Mouse (Mus musculus) G1E (cell line): ENCODE measurements around the gene Slc26a11. TPM values are rescaled to one million over a fixed set of nuclear protein-coding genes. Genes with fewer than 3 reads are reported as not detected.

Experiments used
- ATAC-seq: 2 replicates; pipeline ENCODE4 v1.8.0; 2016; ENCODE audit warnings: mild to moderate bottlenecking; ENCODE audit not compliant: insufficient number of reproducible peaks, poor library complexity, low FRiP score, severe bottlenecking; ENCODE audit errors: extremely low read depth
- DNase-seq: peaks from one replicate; pipeline ENCODE4 v3.0.0; 2012; ENCODE audit warnings: low spot score
- H3K27me3 ChIP-seq: 2 replicates; pipeline ENCODE4 v1.6.1; 2012; ENCODE audit warnings: mild to moderate bottlenecking, low read length, inconsistent platforms; ENCODE audit not compliant: insufficient read depth
- H3K36me3 ChIP-seq: replicated peaks from 2 replicates; pipeline ENCODE3; 2012; ENCODE audit warnings: mild to moderate bottlenecking, inconsistent platforms
- H3K4me1 ChIP-seq: 2 replicates; pipeline ENCODE4 v1.6.1; 2012; ENCODE audit warnings: low read depth, low read length, inconsistent platforms, mixed read lengths; ENCODE audit not compliant: insufficient read depth
- H3K4me3 ChIP-seq: 2 replicates; pipeline ENCODE4 v1.5.1; 2012; ENCODE audit warnings: low read depth, mild to moderate bottlenecking, inconsistent platforms, low read length, moderate library complexity, mixed read lengths
- H3K9me3 ChIP-seq: replicated peaks from 2 replicates; pipeline ENCODE4 v1.6.1; 2012; ENCODE audit warnings: inconsistent platforms
- CTCF ChIP-seq: IDR thresholded peaks from 2 replicates; pipeline ENCODE4 v1.5.1; 2012; ENCODE audit warnings: low read depth, low read length, inconsistent platforms, mixed read lengths
- GATA1 ChIP-seq: IDR thresholded peaks from 2 replicates; pipeline ENCODE4 v1.6.1; 2012; ENCODE audit warnings: borderline replicate concordance, low read length, inconsistent platforms, mixed read lengths
- GATA2 ChIP-seq: IDR thresholded peaks from 2 replicates; pipeline ENCODE4 v1.6.1; 2012; ENCODE audit warnings: low read depth, low read length, inconsistent platforms, borderline replicate concordance
- POLR2AphosphoS5 ChIP-seq: IDR thresholded peaks from 2 replicates; pipeline ENCODE4 v1.6.1; 2012; ENCODE audit warnings: low read depth, low read length, inconsistent platforms; ENCODE audit not compliant: insufficient replicate concordance
- TAL1 ChIP-seq: conservative IDR thresholded peaks from 2 replicates; pipeline ENCODE4 v1.6.1; 2012; ENCODE audit warnings: low read depth, low read length, inconsistent platforms, mixed read lengths
- polyA plus RNA-seq: library from polyadenylated mRNA; stranded (reverse); fragments of >175 nt; gene quantifications from 2 replicates; pipeline ENCODE4 v1.2.3, GENCODE M21; 2012
- total RNA-seq, 2 experiments: library from RNA; stranded (forward) in 1 of 2; stranded (reverse) in 1 of 2; fragments of 200-1000 nt in 1 of 2; fragments of >200 nt in 1 of 2; fragmentation: Nextera tagmentation in 1 of 2; gene quantifications; 2 replicates each; pipeline ENCODE4 v1.2.3; 2014 to 2017

The Slc26a11 gene
- total and polyA plus RNA-seq, 3 experiments: 4.4 to 8.0 (median 5.2) TPM

DNA sequence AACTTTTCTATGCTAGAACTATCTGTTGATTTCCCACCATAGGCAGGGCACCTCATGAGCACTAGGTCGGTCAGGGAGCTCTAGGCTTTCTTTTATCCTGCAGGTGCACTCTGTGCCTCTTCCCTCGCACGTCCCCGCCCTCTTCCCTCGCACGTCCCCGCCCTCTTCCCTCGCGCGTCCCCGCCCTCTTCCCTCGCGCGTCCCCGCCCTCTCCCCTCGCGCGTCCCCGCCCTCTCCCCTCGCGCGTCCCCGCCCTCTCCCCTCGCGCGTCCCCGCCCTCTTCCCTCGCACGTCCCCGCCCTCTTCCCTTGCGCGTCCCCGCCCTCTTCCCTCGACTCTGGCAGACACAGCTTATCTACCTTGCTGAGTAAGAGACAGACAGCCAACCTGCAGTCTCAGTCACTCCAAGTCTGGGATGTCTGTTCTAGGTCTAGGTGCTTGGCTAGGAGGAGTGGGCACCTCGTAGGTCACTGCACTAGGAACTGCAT lies 73.3 kb downstream of the Slc26a11 start:
- H3K4me1 ChIP-seq: peaks cover 45% of the 10 kb centered on the region
- H3K36me3 ChIP-seq: peaks cover 89% of the 10 kb centered on the region
- ATAC-seq (peak; percentile 66), DNase-seq (peak; percentile 67)
- no peak for TF ChIP-seq CTCF
- TF ChIP-seq GATA1: no peak
- TF ChIP-seq POLR2AphosphoS5: no peak
- TF ChIP-seq TAL1: no peak
- TF ChIP-seq GATA2: no peak
- peak overlapping the region; percentile 37; the same call in 1 of the 2 replicates for H3K4me3 ChIP-seq
- no peaks in the 10 kb centered on the region for H3K9me3 ChIP-seq
- no peaks in the 10 kb centered on the region for H3K27me3 ChIP-seq

Other genes starting within 250 kb of the Slc26a11 start
- not detected in 2 replicates for gene Tbc1d16, start 127.1 kb upstream of the Slc26a11 start, total RNA-seq (2014; fragmentation: Nextera tagmentation)
- 0.05 and 0.06 TPM in 2 replicates for gene Tbc1d16, start 127.1 kb upstream of the Slc26a11 start, total RNA-seq (2017)
- gene Tbc1d16, start 127.1 kb upstream of the Slc26a11 start, polyA plus RNA-seq: not detected in 2 replicates
- not detected in 2 replicates for gene Ccdc40, start 127.0 kb upstream of the Slc26a11 start, total RNA-seq (2014; fragmentation: Nextera tagmentation)
- 0.05 TPM in 1 of 2 replicates, not detected in the other for gene Ccdc40, start 127.0 kb upstream of the Slc26a11 start, total RNA-seq (2017)
- not detected in 2 replicates for gene Ccdc40, start 127.0 kb upstream of the Slc26a11 start, polyA plus RNA-seq
- gene Gaa, start 87.7 kb upstream of the Slc26a11 start, total RNA-seq (2014; fragmentation: Nextera tagmentation): 59.7 and 71.2 TPM in 2 replicates
- 27.5 and 28.1 TPM in 2 replicates for gene Gaa, start 87.7 kb upstream of the Slc26a11 start, total RNA-seq (2017)
- gene Gaa, start 87.7 kb upstream of the Slc26a11 start, polyA plus RNA-seq: 95.7 and 102 TPM in 2 replicates
- 188 and 202 TPM in 2 replicates for gene Eif4a3, start 55.5 kb upstream of the Slc26a11 start, total RNA-seq (2014; fragmentation: Nextera tagmentation)
- gene Eif4a3, start 55.5 kb upstream of the Slc26a11 start, total RNA-seq (2017): 244 and 261 TPM in 2 replicates
- 224 and 241 TPM in 2 replicates for gene Eif4a3, start 55.5 kb upstream of the Slc26a11 start, polyA plus RNA-seq
- not detected in 2 replicates for gene Card14, start 47.8 kb upstream of the Slc26a11 start, total RNA-seq (2014; fragmentation: Nextera tagmentation)
- 0.11 TPM in 1 of 2 replicates, not detected in the other for gene Card14, start 47.8 kb upstream of the Slc26a11 start, total RNA-seq (2017)
- not detected in 2 replicates for gene Card14, start 47.8 kb upstream of the Slc26a11 start, polyA plus RNA-seq
- gene Sgsh, start within 50 bp of the Slc26a11 start, total RNA-seq (2014; fragmentation: Nextera tagmentation): 14.5 and 22.4 TPM in 2 replicates
- gene Sgsh, start within 50 bp of the Slc26a11 start, total RNA-seq (2017): 13.2 and 17.8 TPM in 2 replicates
- 26.5 and 26.6 TPM in 2 replicates for gene Sgsh, start within 50 bp of the Slc26a11 start, polyA plus RNA-seq
- 54.7 and 66.4 TPM in 2 replicates for gene Rnf213, start 37.5 kb downstream of the Slc26a11 start, total RNA-seq (2014; fragmentation: Nextera tagmentation)
- gene Rnf213, start 37.5 kb downstream of the Slc26a11 start, total RNA-seq (2017): 39.7 and 46.3 TPM in 2 replicates
- 2.3 and 3.5 TPM in 2 replicates for gene Rnf213, start 37.5 kb downstream of the Slc26a11 start, polyA plus RNA-seq
- 12.4 and 16.6 TPM in 2 replicates for gene Endov, start 135.8 kb downstream of the Slc26a11 start, total RNA-seq (2014; fragmentation: Nextera tagmentation)
- 8.9 and 15.3 TPM in 2 replicates for gene Endov, start 135.8 kb downstream of the Slc26a11 start, total RNA-seq (2017)
- gene Endov, start 135.8 kb downstream of the Slc26a11 start, polyA plus RNA-seq: 14.4 and 15.9 TPM in 2 replicates
- gene Nptx1, start 192.2 kb downstream of the Slc26a11 start, total RNA-seq (2014; fragmentation: Nextera tagmentation): not detected in 2 replicates
- 0.11 TPM in 1 of 2 replicates, not detected in the other for gene Nptx1, start 192.2 kb downstream of the Slc26a11 start, total RNA-seq (2017)
- not detected in 2 replicates for gene Nptx1, start 192.2 kb downstream of the Slc26a11 start, polyA plus RNA-seq
- 44.2 and 46.5 TPM in 2 replicates for gene Rptor, start 247.3 kb downstream of the Slc26a11 start, total RNA-seq (2014; fragmentation: Nextera tagmentation)
- gene Rptor, start 247.3 kb downstream of the Slc26a11 start, total RNA-seq (2017): 16.8 and 17.9 TPM in 2 replicates
- 51.9 and 57.9 TPM in 2 replicates for gene Rptor, start 247.3 kb downstream of the Slc26a11 start, polyA plus RNA-seq